Mouse (Mus musculus): Measurements from ENCODE around the gene Rsad2.
"Not testable (repeated sequence)": the region's sequence is repeated elsewhere in the genome, so short reads cannot be mapped to it uniquely, and the experiment has no call there.

Rsad2 gene

GRCm38 (mm10) chr12:26444511-26444910, 11.7 kb downstream of the Rsad2 start:
- DNase-seq: no peak

GRCm38 (mm10) chr12:26444054-26444453, 12.2 kb downstream of the Rsad2 start:
- peak; percentile 55 to 88 for DNase-seq

- peak in 1 of 2 experiments; percentile 19 for DNase-seq
These were observed 16.9 kb downstream of the Rsad2 start for GRCm38 (mm10) chr12:26439366-26439765.

- DNase-seq: no peak
These were observed 18.3 kb downstream of the Rsad2 start for GRCm38 (mm10) chr12:26437950-26438349.

- DNase-seq: peak; percentile 26 to 51
These were observed 19.9 kb downstream of the Rsad2 start for GRCm38 (mm10) chr12:26436334-26436733.

GRCm38 (mm10) chr12:26428771-26429170, 27.5 kb downstream of the Rsad2 start:
- DNase-seq: not testable (repeated sequence)

- DNase-seq: no peak
These were observed 31.4 kb downstream of the Rsad2 start for GRCm38 (mm10) chr12:26424841-26425240.

- no peak for DNase-seq
These were observed 37.9 kb downstream of the Rsad2 start for GRCm38 (mm10) chr12:26418322-26418721.

GRCm38 (mm10) chr12:26416636-26417295, 39.5 kb downstream of the Rsad2 start:
- DNase-seq: no peak

GRCm38 (mm10) chr12:26415104-26415771, 41.0 kb downstream of the Rsad2 start, which contains the start of gene Rnf144a:
Gene Rnf144a, minus strand, starts transcription at chr12:26415254.
- DNase-seq: peak; percentile 47 to 83

- no peak for DNase-seq
These were observed 41.7 kb downstream of the Rsad2 start for GRCm38 (mm10) chr12:26414451-26415103.

- DNase-seq: peak in 1 of 2 experiments; percentile 29
These were observed 42.3 kb downstream of the Rsad2 start for GRCm38 (mm10) chr12:26413961-26414411.

- no peak for DNase-seq
These were observed 43.5 kb downstream of the Rsad2 start for GRCm38 (mm10) chr12:26412802-26413201.

- DNase-seq: no peak
These were observed 44.3 kb downstream of the Rsad2 start for GRCm38 (mm10) chr12:26411841-26412450.

- no peak for DNase-seq
These were observed 45.8 kb downstream of the Rsad2 start for GRCm38 (mm10) chr12:26410443-26410842.

- DNase-seq: no peak
These were observed 47.5 kb downstream of the Rsad2 start for GRCm38 (mm10) chr12:26408707-26409106.

GRCm38 (mm10) chr12:26404781-26405702, 51.2 kb downstream of the Rsad2 start:
- DNase-seq: no peak

- peak in 1 of 2 experiments; percentile 48 for DNase-seq
These were observed 52.7 kb downstream of the Rsad2 start for GRCm38 (mm10) chr12:26403372-26404125.

GRCm38 (mm10) chr12:26401696-26402470, 54.4 kb downstream of the Rsad2 start:
- DNase-seq: no peak

GRCm38 (mm10) chr12:26401254-26401653, 55.0 kb downstream of the Rsad2 start:
- DNase-seq: no peak

GRCm38 (mm10) chr12:26400762-26401161, 55.5 kb downstream of the Rsad2 start:
- DNase-seq: no peak
